Mouse (Mus musculus) myocyte (in vitro differentiated cells): ENCODE data around the gene Elf5. TPM values are rescaled to one million over a fixed set of nuclear protein-coding genes. Genes with fewer than 3 reads are reported as not detected.

Experiments
- H3K27me3 ChIP-seq: one replicate; pipeline ENCODE4 v1.6.1; 2011; ENCODE audit not compliant: control insufficient read depth, insufficient read depth, insufficient read length
- H3K36me3 ChIP-seq: one replicate; pipeline ENCODE4 v1.6.1; 2011; ENCODE audit not compliant: control insufficient read depth, insufficient read depth
- H3K4me2 ChIP-seq: one replicate; pipeline ENCODE4 v1.6.1; 2011; ENCODE audit warnings: low read depth, control low read depth
- H3K4me3 ChIP-seq: one replicate; pipeline ENCODE4 v1.5.1; 2011; ENCODE audit warnings: mild to moderate bottlenecking, control low read depth, moderate library complexity
- H3K79me2 ChIP-seq: one replicate; pipeline ENCODE4 v1.6.1; 2011; ENCODE audit not compliant: control insufficient read depth, insufficient read depth
- H3ac ChIP-seq: one replicate; pipeline ENCODE4 v1.6.1; 2011; ENCODE audit not compliant: control insufficient read depth, insufficient read length
- CEBPB ChIP-seq: IDR thresholded peaks from 2 replicates; pipeline ENCODE4 v1.6.1; 2011; ENCODE audit warnings: mild to moderate bottlenecking, moderate library complexity; ENCODE audit not compliant: poor library complexity, insufficient read depth, severe bottlenecking
- E2F4 ChIP-seq: IDR thresholded peaks from one replicate; pipeline ENCODE4 v1.6.1; 2011; ENCODE audit warnings: mild to moderate bottlenecking, control low read depth, moderate library complexity; ENCODE audit not compliant: insufficient read depth
- MAX ChIP-seq: IDR thresholded peaks from one replicate; pipeline ENCODE4 v1.6.1; 2011; ENCODE audit warnings: low read depth, mild to moderate bottlenecking, control low read depth
- MYOD1 ChIP-seq, 3 experiments: IDR thresholded peaks; one replicate each; pipeline ENCODE4 v1.6.1; 2011; ENCODE audit warnings: control low read depth in 2 of 3, low read depth in 2 of 3, mild to moderate bottlenecking in 2 of 3, moderate library complexity in 1 of 3; ENCODE audit not compliant: insufficient read length in 2 of 3, control insufficient read depth in 1 of 3
- MYOG ChIP-seq, 3 experiments: IDR thresholded peaks; one replicate each; pipeline ENCODE4 v1.6.1; 2011; ENCODE audit warnings: control low read depth in 2 of 3, low read depth in 2 of 3, mild to moderate bottlenecking in 2 of 3; ENCODE audit not compliant: insufficient read length in 2 of 3, control insufficient read depth in 1 of 3, insufficient read depth in 1 of 3
- POLR2A ChIP-seq: IDR thresholded peaks from one replicate; pipeline ENCODE4 v1.6.1; 2011; ENCODE audit warnings: low read depth, mild to moderate bottlenecking, control low read depth, moderate library complexity; ENCODE audit not compliant: insufficient read length
- POLR2AphosphoS2 ChIP-seq: IDR thresholded peaks from one replicate; pipeline ENCODE4 v1.6.1; 2011; ENCODE audit warnings: low read depth, control low read depth; ENCODE audit not compliant: insufficient read length
- REST ChIP-seq: IDR thresholded peaks from one replicate; pipeline ENCODE4 v1.6.1; 2011; ENCODE audit warnings: mild to moderate bottlenecking, control low read depth, moderate library complexity; ENCODE audit not compliant: insufficient read depth, insufficient read length
- SRF ChIP-seq: IDR thresholded peaks from one replicate; pipeline ENCODE4 v1.6.1; 2011; ENCODE audit warnings: low read depth; ENCODE audit not compliant: control insufficient read depth, insufficient read length
- TCF12 ChIP-seq: IDR thresholded peaks from one replicate; pipeline ENCODE4 v1.6.1; 2011; ENCODE audit warnings: mild to moderate bottlenecking, control low read depth; ENCODE audit not compliant: poor library complexity, insufficient read depth, severe bottlenecking
- TCF3 ChIP-seq: IDR thresholded peaks from one replicate; pipeline ENCODE4 v1.6.1; 2011; ENCODE audit warnings: low read depth, control low read depth; ENCODE audit not compliant: insufficient read length
- USF1 ChIP-seq: IDR thresholded peaks from one replicate; pipeline ENCODE4 v1.6.1; 2011; ENCODE audit warnings: low read depth, mild to moderate bottlenecking, control low read depth, moderate library complexity
- polyA plus RNA-seq: library from polyadenylated mRNA; unstranded; fragments of >200 nt; fragmentation: generic; extraction: Trizol; gene quantifications from one replicate; pipeline ENCODE4 v1.2.1, GENCODE M21; 2012; ENCODE audit warnings: missing spikeins

Elf5 gene
- polyA plus RNA-seq, 1 experiment = not detected

- Histone ChIP-seq H3ac (no peak overlapping the region), H3K4me3 (no peak overlapping the region), H3K27me3 (peaks cover 31% of the 10 kb centered on the region), H3K79me2 (no peaks in the 10 kb centered on the region), H3K4me2 (no peak overlapping the region), H3K36me3 (no peaks in the 10 kb centered on the region)
- TF ChIP-seq TCF12 (no peak), USF1 (no peak), E2F4 (no peak), REST (no peak), SRF (no peak), POLR2AphosphoS2 (no peak), POLR2A (no peak), MYOD1 (IDR thresholded peaks at IDR 0.05; ENCODE audit: control insufficient read depth in 1 of 3, insufficient read length in 2 of 3, low read depth in 2 of 3) (no peak), TCF3 (no peak), MYOG (IDR thresholded peaks at IDR 0.05; ENCODE audit: control insufficient read depth in 1 of 3, insufficient read depth in 1 of 3, insufficient read length in 2 of 3, low read depth in 2 of 3) (no peak), CEBPB (no peak), MAX (no peak)
Measured at GRCm38 (mm10) chr2:103423884-103424283, 12.4 kb downstream of the Elf5 start.

- TF ChIP-seq MYOG (IDR thresholded peaks at IDR 0.05; ENCODE audit: control insufficient read depth in 1 of 3, insufficient read depth in 1 of 3, insufficient read length in 2 of 3, low read depth in 2 of 3) (no peak), MAX (no peak), TCF3 (no peak), CEBPB (no peak), POLR2A (no peak)
- Histone ChIP-seq H3K4me2 (no peak overlapping the region), H3K36me3 (no peaks in the 10 kb centered on the region), H3K4me3 (no peak overlapping the region), H3ac (no peak overlapping the region), H3K27me3 (peaks cover 37% of the 10 kb centered on the region), H3K79me2 (no peaks in the 10 kb centered on the region)
Measured at GRCm38 (mm10) chr2:103424349-103425026, 13.0 kb downstream of the Elf5 start.

- Histone ChIP-seq H3K4me2 (no peak overlapping the region), H3K4me3 (no peak overlapping the region), H3K79me2 (no peaks in the 10 kb centered on the region), H3ac (no peak overlapping the region), H3K27me3 (peaks cover 38% of the 10 kb centered on the region), H3K36me3 (no peaks in the 10 kb centered on the region)
- TF ChIP-seq MYOG (IDR thresholded peaks at IDR 0.05; ENCODE audit: control insufficient read depth in 1 of 3, insufficient read depth in 1 of 3, insufficient read length in 2 of 3, low read depth in 2 of 3) (no peak), E2F4 (no peak), POLR2A (no peak), MYOD1 (IDR thresholded peaks at IDR 0.05; ENCODE audit: control insufficient read depth in 1 of 3, insufficient read length in 2 of 3, low read depth in 2 of 3) (no peak)
Measured at GRCm38 (mm10) chr2:103425456-103426063, 14.1 kb downstream of the Elf5 start.

GRCm38 (mm10) chr2:103428356-103428755, 16.9 kb downstream of the Elf5 start:
- no peak overlapping the region for H3K4me2 ChIP-seq

GRCm38 (mm10) chr2:103430712-103431111, 19.2 kb downstream of the Elf5 start:
- H3ac ChIP-seq = no peak overlapping the region
- no peak for TF ChIP-seq POLR2A
- no peak for TF ChIP-seq POLR2AphosphoS2
- no peak for TF ChIP-seq MYOG (IDR thresholded peaks at IDR 0.05; ENCODE audit: control insufficient read depth in 1 of 3, insufficient read depth in 1 of 3, insufficient read length in 2 of 3, low read depth in 2 of 3)
- TF ChIP-seq TCF3 = no peak
- no peaks in the 10 kb centered on the region for H3K36me3 ChIP-seq
- no peak overlapping the region for H3K4me2 ChIP-seq
- H3K79me2 ChIP-seq = no peaks in the 10 kb centered on the region
- H3K4me3 ChIP-seq = no peak overlapping the region
- peaks cover 30% of the 10 kb centered on the region for H3K27me3 ChIP-seq

More at GRCm38 (mm10) chr2:103428356-103428755, 16.9 kb downstream of the Elf5 start:
- Histone ChIP-seq H3K27me3 (peaks cover 24% of the 10 kb centered on the region), H3K36me3 (no peaks in the 10 kb centered on the region), H3K4me3 (no peak overlapping the region), H3ac (no peak overlapping the region), H3K79me2 (no peaks in the 10 kb centered on the region)
- TF ChIP-seq TCF3 = no peak
- TF ChIP-seq SRF = no peak
- TF ChIP-seq POLR2A = no peak
- no peak for TF ChIP-seq MYOG (IDR thresholded peaks at IDR 0.05; ENCODE audit: control insufficient read depth in 1 of 3, insufficient read depth in 1 of 3, insufficient read length in 2 of 3, low read depth in 2 of 3)
- no peak for TF ChIP-seq MAX
- no peak for TF ChIP-seq REST
- TF ChIP-seq MYOD1 (IDR thresholded peaks at IDR 0.05; ENCODE audit: control insufficient read depth in 1 of 3, insufficient read length in 2 of 3, low read depth in 2 of 3) = no peak
- no peak for TF ChIP-seq POLR2AphosphoS2
- no peak for TF ChIP-seq USF1
- no peak for TF ChIP-seq TCF12
- no peak for TF ChIP-seq E2F4
- no peak for TF ChIP-seq CEBPB
